Mouse (Mus musculus) intestine, embryonic 15.5 days (tissue): ENCODE data around the gene Stx18. TPM values are rescaled to one million over a fixed set of nuclear protein-coding genes. Genes with fewer than 3 reads are reported as not detected.

Experiments
- polyA plus RNA-seq: library from polyadenylated mRNA; unstranded; fragments of >200 nt; fragmentation: Nextera tagmentation; extraction: Ambion mirVana; gene quantifications from 2 replicates; pipeline ENCODE4 v1.2.1, GENCODE M21; 2015

Gene Stx18
- polyA plus RNA-seq, 1 experiment from 2014 or later, result 39.2 TPM

Other genes starting within 250 kb of the Stx18 start
- 3.2 and 3.8 TPM in 2 replicates for gene Msx1, start 214.2 kb upstream of the Stx18 start, polyA plus RNA-seq
- gene Nsg1, start 121.2 kb downstream of the Stx18 start, polyA plus RNA-seq, result 59.8 and 62.3 TPM in 2 replicates
- gene Zbtb49, start 181.7 kb downstream of the Stx18 start, polyA plus RNA-seq, result 9.2 TPM in 2 replicates
- 101 and 116 TPM in 2 replicates for gene Lyar, start 181.7 kb downstream of the Stx18 start, polyA plus RNA-seq
- gene Tmem128, start 221.4 kb downstream of the Stx18 start, polyA plus RNA-seq, result 67.9 and 68.6 TPM in 2 replicates
- gene Otop1, start 237.2 kb downstream of the Stx18 start, polyA plus RNA-seq, result not detected in 2 replicates